Mouse (Mus musculus) cerebellum, adult 2 months (tissue): Measurements from ENCODE around the gene Cntn2. TPM values are rescaled to one million over a fixed set of nuclear protein-coding genes. Genes with fewer than 3 reads are reported as not detected.
"Not testable (repeated sequence)": the region's sequence is repeated elsewhere in the genome, so short reads cannot be mapped to it uniquely, and the experiment has no call there.

Source experiments
- DNase-seq, 2 experiments: peaks; one replicate each; pipeline ENCODE4 v3.0.0; 2021
- H3K27ac ChIP-seq: fragments of 200-500 bp; 2 replicates; pipeline ENCODE4 v1.5.1; 2012; ENCODE audit warnings: low read length, control low read depth, inconsistent platforms; ENCODE audit not compliant: insufficient read depth
- H3K27me3 ChIP-seq: fragments of 200-500 bp; 2 replicates; pipeline ENCODE4 v1.6.1; 2012; ENCODE audit warnings: inconsistent platforms, mild to moderate bottlenecking, low read length, moderate library complexity; ENCODE audit not compliant: control insufficient read depth, insufficient read depth
- H3K4me1 ChIP-seq: fragments of 200-500 bp; 2 replicates; pipeline ENCODE4 v1.6.1; 2011; ENCODE audit warnings: low read length; ENCODE audit not compliant: control insufficient read depth, insufficient read depth
- H3K4me3 ChIP-seq: fragments of 200-500 bp; replicated peaks from 2 replicates; pipeline ENCODE3; 2011; ENCODE audit warnings: mild to moderate bottlenecking, low read depth, low read length, control low read depth; ENCODE audit not compliant: insufficient read depth
- CTCF ChIP-seq: fragments of 200-500 bp; IDR thresholded peaks from 2 replicates; pipeline ENCODE4 v1.5.1; 2011; ENCODE audit warnings: low read depth, mild to moderate bottlenecking, control low read depth, low read length, moderate library complexity, borderline replicate concordance; ENCODE audit not compliant: insufficient read depth
- POLR2A ChIP-seq: fragments of 200-500 bp; IDR thresholded peaks from 2 replicates; pipeline ENCODE4 v1.6.1; 2011; ENCODE audit warnings: low read length, control low read depth, borderline replicate concordance; ENCODE audit not compliant: insufficient read depth
- WGBS: fragments of 180-500 bp; shearing (Covaris S2); methylation state at CpG from one replicate; pipeline ENCODE4 v1.1.7; 2018; 5-methylcytosine and 5-hydroxymethylcytosine counted together
- polyA plus RNA-seq: library from polyadenylated mRNA; depleted of rRNA; stranded (reverse); fragments of >200 nt; gene quantifications from 2 replicates; pipeline ENCODE4 v1.2.3, GENCODE M21; 2012; rRNA removed

Cntn2 gene
- polyA plus RNA-seq, 1 experiment: 165 TPM

- 5% methylated on average over 9 of the region's 9 CpGs for WGBS
- TF ChIP-seq CTCF: no peak
- TF ChIP-seq POLR2A: no peak
- Histone ChIP-seq H3K27ac (peak overlapping the region; percentile 65; the same call in 1 of the 2 replicates), H3K4me1 (no peaks in the 10 kb centered on the region; the same call in 1 of the 2 replicates), H3K4me3 (peak overlapping the region; percentile 98), H3K27me3 (no peaks in the 10 kb centered on the region)
- DNase-seq: no peak
Measured at GRCm38 (mm10) chr1:132476575-132476927, 66.5 kb downstream of the Cntn2 start.

- no peak overlapping the region for H3K27ac ChIP-seq
- H3K4me3 ChIP-seq: no peak overlapping the region
- WGBS: 21% methylated on average over 1 of the region's 1 CpGs
- H3K4me1 ChIP-seq: no peaks in the 10 kb centered on the region; the same call in 1 of the 2 replicates
- H3K27me3 ChIP-seq: no peaks in the 10 kb centered on the region
- TF ChIP-seq POLR2A (no peak), CTCF (no peak)
- DNase-seq: no peak
Measured at GRCm38 (mm10) chr1:132474496-132474895, 68.6 kb downstream of the Cntn2 start.

GRCm38 (mm10) chr1:132472537-132472936 lies 70.5 kb downstream of the Cntn2 start:
- WGBS: 44% methylated on average over 5 of the region's 5 CpGs
- TF ChIP-seq CTCF: peak; percentile 22; the same call in 1 of the 2 replicates
- no peak for TF ChIP-seq POLR2A

GRCm38 (mm10) chr1:132471499-132471898 lies 71.6 kb downstream of the Cntn2 start:
- Histone ChIP-seq H3K4me3 (no peak overlapping the region), H3K27me3 (no peaks in the 10 kb centered on the region), H3K4me1 (no peaks in the 10 kb centered on the region; the same call in 1 of the 2 replicates), H3K27ac (no peak overlapping the region)
- DNase-seq: no peak
- WGBS: 91% methylated on average over 5 of the region's 5 CpGs
- TF ChIP-seq CTCF (no peak), POLR2A (no peak)

More at GRCm38 (mm10) chr1:132472537-132472936, 70.5 kb downstream of the Cntn2 start:
- no peak for DNase-seq
- Histone ChIP-seq H3K4me1 (no peaks in the 10 kb centered on the region; the same call in 1 of the 2 replicates), H3K27me3 (no peaks in the 10 kb centered on the region), H3K4me3 (no peak overlapping the region), H3K27ac (no peak overlapping the region)

GRCm38 (mm10) chr1:132471032-132471431 lies 72.0 kb downstream of the Cntn2 start:
- no peaks in the 10 kb centered on the region; the same call in 1 of the 2 replicates for H3K4me1 ChIP-seq
- no peak for TF ChIP-seq POLR2A
- no peak for TF ChIP-seq CTCF
- no peak overlapping the region for H3K4me3 ChIP-seq
- 85% methylated on average over 2 of the region's 2 CpGs for WGBS
- H3K27me3 ChIP-seq: no peaks in the 10 kb centered on the region
- H3K27ac ChIP-seq: no peak overlapping the region
- DNase-seq: no peak

GRCm38 (mm10) chr1:132470031-132470430 lies 73.0 kb downstream of the Cntn2 start:
- not testable (repeated sequence) for H3K27me3 ChIP-seq, DNase-seq, H3K27ac ChIP-seq, H3K4me3 ChIP-seq, H3K4me1 ChIP-seq
- WGBS: 91% methylated on average over 1 of the region's 1 CpGs

- TF ChIP-seq POLR2A (no peak), CTCF (no peak)
- Histone ChIP-seq H3K27me3 (no peaks in the 10 kb centered on the region), H3K4me3 (no peak overlapping the region), H3K27ac (no peak overlapping the region), H3K4me1 (no peaks in the 10 kb centered on the region)
- 92% methylated on average over 7 of the region's 7 CpGs for WGBS
- DNase-seq: no peak
Measured at GRCm38 (mm10) chr1:132469519-132469918, 73.5 kb downstream of the Cntn2 start.

GRCm38 (mm10) chr1:132468926-132469325 lies 74.1 kb downstream of the Cntn2 start:
- no peaks in the 10 kb centered on the region for H3K4me1 ChIP-seq
- DNase-seq: no peak
- H3K27ac ChIP-seq: no peak overlapping the region
- H3K27me3 ChIP-seq: no peaks in the 10 kb centered on the region
- H3K4me3 ChIP-seq: no peak overlapping the region
- TF ChIP-seq POLR2A (no peak), CTCF (no peak)

- TF ChIP-seq CTCF (no peak), POLR2A (no peak)
- no peaks in the 10 kb centered on the region for H3K4me1 ChIP-seq
- 79% methylated on average over 5 of the region's 5 CpGs for WGBS
- no peak for DNase-seq
- H3K27ac ChIP-seq: no peak overlapping the region
- H3K27me3 ChIP-seq: no peaks in the 10 kb centered on the region
- no peak overlapping the region for H3K4me3 ChIP-seq
Measured at GRCm38 (mm10) chr1:132464651-132465050, 78.4 kb downstream of the Cntn2 start.

Other genes with a start within 250 kb of the Cntn2 start
- 25.1 and 29.6 TPM in 2 replicates for gene Klhdc8a, start 244.6 kb downstream of the Cntn2 start, polyA plus RNA-seq
- gene Nuak2, start 227.1 kb downstream of the Cntn2 start, polyA plus RNA-seq: 2.9 and 3.3 TPM in 2 replicates
- 150 and 157 TPM in 2 replicates for gene Tmcc2, start 152.0 kb downstream of the Cntn2 start, polyA plus RNA-seq
- gene Dstyk, start 125.7 kb downstream of the Cntn2 start, polyA plus RNA-seq: 32.6 and 36.5 TPM in 2 replicates
- 68.1 and 72.4 TPM in 2 replicates for gene Rbbp5, start 65.9 kb downstream of the Cntn2 start, polyA plus RNA-seq
- 5.3 and 6.1 TPM in 2 replicates for gene Tmem81, start 37.0 kb downstream of the Cntn2 start, polyA plus RNA-seq
- 120 and 122 TPM in 2 replicates for gene Nfasc, start 198.5 kb upstream of the Cntn2 start, polyA plus RNA-seq